Mouse (Mus musculus) small intestine, adult 2 months (tissue): ENCODE results near the gene Shisa4.

ENCODE experiments used
- CTCF ChIP-seq: fragments of 200-500 bp; IDR thresholded peaks from 2 replicates; pipeline ENCODE4 v1.5.1; 2012; ENCODE audit warnings: low read depth, mild to moderate bottlenecking, control low read depth, inconsistent platforms, low read length, moderate library complexity, mixed read lengths; ENCODE audit not compliant: insufficient replicate concordance, insufficient read length; ENCODE audit errors: extremely low read depth
- POLR2A ChIP-seq: fragments of 200-500 bp; IDR thresholded peaks from 2 replicates; pipeline ENCODE4 v1.6.1; 2012; ENCODE audit warnings: low read depth, mild to moderate bottlenecking, control low read depth, inconsistent platforms, low read length, moderate library complexity

DNA sequence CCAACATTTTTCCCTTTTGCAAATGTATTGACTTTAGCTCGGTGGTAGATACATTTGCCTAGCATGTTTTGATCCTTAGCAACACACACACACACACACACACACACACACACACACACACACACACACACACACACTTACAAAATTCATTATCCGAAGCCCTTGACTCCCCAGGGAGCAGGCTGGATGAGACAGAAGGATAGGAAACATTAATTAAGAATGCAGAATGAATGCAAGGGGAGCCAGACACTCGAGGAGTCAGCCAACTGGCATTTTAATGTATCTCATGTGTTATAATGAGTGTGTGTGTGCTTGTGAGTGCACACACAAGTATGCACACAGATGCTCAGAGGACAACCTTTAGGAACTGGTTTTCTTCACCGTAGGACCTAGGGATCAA is 13.5 kb downstream of the Shisa4 start:
- TF ChIP-seq CTCF (no peak), POLR2A (no peak)
